Mouse (Mus musculus) liver, adult 2 months (tissue): ENCODE measurements around the gene Tinagl1.

Experiments used
- CTCF ChIP-seq: fragments of 200-500 bp; IDR thresholded peaks from 2 replicates; pipeline ENCODE4 v1.5.1; 2011; ENCODE audit warnings: low read depth, low read length, control low read depth
- POLR2A ChIP-seq: fragments of 200-500 bp; IDR thresholded peaks from 2 replicates; pipeline ENCODE4 v1.6.1; 2011; ENCODE audit warnings: low read length, control low read depth; ENCODE audit not compliant: insufficient read depth; ENCODE audit errors: extremely low read depth

- TF ChIP-seq CTCF (no peak), POLR2A (no peak)
Observed at GRCm38 (mm10) chr4:130213857-130214256, 38.9 kb upstream of the Tinagl1 start.
